Mouse (Mus musculus) liver, embryonic 11.5 days (tissue): ENCODE results near the gene Prss23. TPM values are rescaled to one million over a fixed set of nuclear protein-coding genes. Genes with fewer than 3 reads are reported as not detected.

Experiments used
- ATAC-seq: fragments of 200-750 bp; cut with Nextera tagmentation; replicated peaks from 2 replicates; pipeline ENCODE4 v1.8.0; 2017; ENCODE audit warnings: moderate number of reproducible peaks, mild to moderate bottlenecking, moderate TSS enrichment, moderate library complexity; ENCODE audit not compliant: low FRiP score
- DNase-seq: peaks from one replicate; pipeline ENCODE4 v3.0.0-alpha.2; 2017; ENCODE audit warnings: low spot score
- H3K27ac ChIP-seq: fragments of 300-500 bp; sonication (generic); 2 replicates; pipeline ENCODE4 v1.5.1; 2014; ENCODE audit warnings: mild to moderate bottlenecking, low read depth, low read length, control low read depth
- H3K27me3 ChIP-seq: fragments of 300-500 bp; sonication (generic); replicated peaks from 2 replicates; pipeline ENCODE4 v1.6.1; 2014; ENCODE audit warnings: low read length, mixed read lengths; ENCODE audit not compliant: control insufficient read depth, insufficient read depth
- H3K36me3 ChIP-seq: fragments of 300-500 bp; sonication (generic); 2 replicates; pipeline ENCODE4 v1.6.1; 2014; ENCODE audit warnings: mild to moderate bottlenecking, low read length, moderate library complexity, mixed read lengths; ENCODE audit not compliant: control insufficient read depth, insufficient read depth
- H3K4me1 ChIP-seq: fragments of 300-500 bp; sonication (generic); replicated peaks from 2 replicates; pipeline ENCODE4 v1.6.1; 2014; ENCODE audit warnings: low read length, mixed read lengths; ENCODE audit not compliant: control insufficient read depth, insufficient read depth
- H3K4me2 ChIP-seq: fragments of 300-500 bp; sonication (generic); 2 replicates; pipeline ENCODE4 v1.6.1; 2014; ENCODE audit warnings: mild to moderate bottlenecking, control low read depth, moderate library complexity
- H3K4me3 ChIP-seq: fragments of 300-500 bp; sonication (generic); 2 replicates; pipeline ENCODE4 v1.5.1; 2014; ENCODE audit warnings: low read depth, low read length, control low read depth
- H3K9ac ChIP-seq: fragments of 300-500 bp; sonication (generic); 2 replicates; pipeline ENCODE4 v1.6.1; 2014; ENCODE audit warnings: low read depth, low read length, control low read depth
- H3K9me3 ChIP-seq: fragments of 300-500 bp; sonication (generic); 2 replicates; pipeline ENCODE4 v1.6.1; 2016; ENCODE audit warnings: low read length, inconsistent platforms, mixed read lengths; ENCODE audit not compliant: control insufficient read depth
- WGBS: fragments of 180-500 bp; shearing (Covaris S2); extraction: QIAGEN DNeasy Blood & Tissue Kit; methylation state at CpG from one replicate; pipeline ENCODE4 v1.1.7; 2014; 5-methylcytosine and 5-hydroxymethylcytosine counted together
- polyA plus RNA-seq: library from polyadenylated mRNA; unstranded; fragments of >200 nt; fragmentation: Nextera tagmentation; extraction: Ambion mirVana; gene quantifications from 2 replicates; pipeline ENCODE4 v1.2.1, GENCODE M21; 2014

Prss23 gene
- polyA plus RNA-seq, 1 experiment from 2014 or later = 9.0 TPM

GRCm38 (mm10) chr7:89478490-89478889 lies 48.5 kb downstream of the Prss23 start:
- no peaks in the 10 kb centered on the region for H3K27me3 ChIP-seq
- H3K4me3 ChIP-seq = no peak overlapping the region
- no peak overlapping the region for H3K27ac ChIP-seq
- DNase-seq = no peak
- no peak overlapping the region for H3K4me2 ChIP-seq
- H3K9ac ChIP-seq = no peak overlapping the region
- WGBS = 76% methylated on average over 2 of the region's 2 CpGs
- H3K36me3 ChIP-seq = no peaks in the 10 kb centered on the region
- no peaks in the 10 kb centered on the region for H3K9me3 ChIP-seq
- ATAC-seq = no peak
- H3K4me1 ChIP-seq = no peaks in the 10 kb centered on the region

- Histone ChIP-seq H3K27me3 (no peaks in the 10 kb centered on the region), H3K4me1 (no peaks in the 10 kb centered on the region), H3K9ac (no peak overlapping the region), H3K9me3 (no peaks in the 10 kb centered on the region), H3K4me2 (no peak overlapping the region), H3K27ac (no peak overlapping the region), H3K36me3 (no peaks in the 10 kb centered on the region), H3K4me3 (no peak overlapping the region)
- 0 out of 2 replicates have a peak, but pooled peaks have one; percentile 28 for ATAC-seq
- 16% methylated on average over 1 of the region's 1 CpGs for WGBS
- no peak for DNase-seq
Measured at GRCm38 (mm10) chr7:89477294-89477999, 49.5 kb downstream of the Prss23 start.

- Histone ChIP-seq H3K4me3 (no peak overlapping the region), H3K27me3 (no peaks in the 10 kb centered on the region), H3K27ac (no peak overlapping the region), H3K4me1 (no peaks in the 10 kb centered on the region), H3K9me3 (no peaks in the 10 kb centered on the region), H3K36me3 (no peaks in the 10 kb centered on the region), H3K4me2 (no peak overlapping the region), H3K9ac (no peak overlapping the region)
- WGBS = 39% methylated on average over 4 of the region's 4 CpGs
- no peak for ATAC-seq
- no peak for DNase-seq
Measured at GRCm38 (mm10) chr7:89473442-89473841, 53.5 kb downstream of the Prss23 start.

- DNase-seq = no peak
- Histone ChIP-seq H3K9me3 (no peaks in the 10 kb centered on the region), H3K27ac (no peak overlapping the region), H3K4me1 (no peaks in the 10 kb centered on the region), H3K4me2 (no peak overlapping the region), H3K27me3 (no peaks in the 10 kb centered on the region), H3K9ac (no peak overlapping the region), H3K36me3 (no peaks in the 10 kb centered on the region), H3K4me3 (no peak overlapping the region)
- WGBS = 64% methylated on average over 10 of the region's 10 CpGs
- no peak for ATAC-seq
Measured at GRCm38 (mm10) chr7:89463775-89464592, 63.0 kb downstream of the Prss23 start.

GRCm38 (mm10) chr7:89463246-89463645 lies 63.7 kb downstream of the Prss23 start:
- no peaks in the 10 kb centered on the region for H3K9me3 ChIP-seq
- DNase-seq (no peak), ATAC-seq (no peak)
- 76% methylated on average over 3 of the region's 3 CpGs for WGBS
- no peaks in the 10 kb centered on the region for H3K27me3 ChIP-seq
- H3K4me3 ChIP-seq = no peak overlapping the region
- H3K27ac ChIP-seq = no peak overlapping the region
- no peaks in the 10 kb centered on the region for H3K36me3 ChIP-seq
- no peak overlapping the region for H3K4me2 ChIP-seq
- H3K9ac ChIP-seq = no peak overlapping the region
- H3K4me1 ChIP-seq = no peaks in the 10 kb centered on the region

GRCm38 (mm10) chr7:89462646-89463207 lies 64.3 kb downstream of the Prss23 start:
- ATAC-seq (no peak), DNase-seq (no peak)
- Histone ChIP-seq H3K4me2 (no peak overlapping the region), H3K27me3 (no peaks in the 10 kb centered on the region), H3K9me3 (no peaks in the 10 kb centered on the region), H3K27ac (no peak overlapping the region), H3K4me1 (no peaks in the 10 kb centered on the region), H3K9ac (no peak overlapping the region), H3K4me3 (no peak overlapping the region), H3K36me3 (no peaks in the 10 kb centered on the region)
- WGBS = 83% methylated on average over 5 of the region's 5 CpGs

GRCm38 (mm10) chr7:89461351-89461750 lies 65.6 kb downstream of the Prss23 start:
- Histone ChIP-seq H3K36me3 (no peaks in the 10 kb centered on the region), H3K27ac (no peak overlapping the region), H3K9me3 (no peaks in the 10 kb centered on the region), H3K9ac (no peak overlapping the region), H3K4me2 (no peak overlapping the region), H3K4me1 (no peaks in the 10 kb centered on the region), H3K27me3 (no peaks in the 10 kb centered on the region), H3K4me3 (no peak overlapping the region)
- DNase-seq (no peak), ATAC-seq (no peak)
- 67% methylated on average over 3 of the region's 3 CpGs for WGBS

- Histone ChIP-seq H3K4me1 (no peaks in the 10 kb centered on the region), H3K4me2 (no peak overlapping the region), H3K36me3 (no peaks in the 10 kb centered on the region), H3K4me3 (no peak overlapping the region), H3K27me3 (no peaks in the 10 kb centered on the region), H3K9ac (no peak overlapping the region), H3K9me3 (no peaks in the 10 kb centered on the region), H3K27ac (no peak overlapping the region)
- ATAC-seq (no peak), DNase-seq (peak; percentile 6)
Measured at GRCm38 (mm10) chr7:89460911-89461310, 66.1 kb downstream of the Prss23 start.
